Mouse (Mus musculus): ENCODE results near the gene Fam71f2. TPM values are rescaled to one million over a fixed set of nuclear protein-coding genes. Genes with fewer than 3 reads are reported as not detected.

Fam71f2 gene
- polyA plus RNA-seq, 1 experiment: not detected

GRCm38 (mm10) chr6:29313690-29314202 lies 34.4 kb downstream of the Fam71f2 start:
- 82% methylated on average over 14 of the region's 14 CpGs for WGBS
- no peak overlapping the region for H3K4me3 ChIP-seq (replicated peaks; ENCODE audit: control insufficient read depth, low read depth, low read length)
- TF ChIP-seq POLR2A (IDR thresholded peaks at IDR 0.05; ENCODE audit: borderline replicate concordance, control insufficient read depth, low read depth, low read length): no peak

GRCm38 (mm10) chr6:29317286-29317685 lies 37.9 kb downstream of the Fam71f2 start:
- 75% methylated on average over 2 of the region's 2 CpGs for WGBS
- Histone ChIP-seq H3K4me1 (ENCODE audit: control insufficient read depth, insufficient read depth, low read length) (no peaks in the 10 kb centered on the region; the same call in 1 of the 2 replicates), H3K4me3 (replicated peaks; ENCODE audit: control insufficient read depth, low read depth, low read length) (no peak overlapping the region), H3K27ac (ENCODE audit: control insufficient read depth, insufficient read depth, low read depth, low read length, poor library complexity) (no peak overlapping the region)
- TF ChIP-seq POLR2A (IDR thresholded peaks at IDR 0.05; ENCODE audit: borderline replicate concordance, control insufficient read depth, low read depth, low read length) (no peak), CTCF (IDR thresholded peaks at IDR 0.05; ENCODE audit: control insufficient read depth, insufficient read depth, low read length) (no peak)

More at GRCm38 (mm10) chr6:29313690-29314202, 34.4 kb downstream of the Fam71f2 start:
- H3K27ac ChIP-seq (ENCODE audit: control insufficient read depth, insufficient read depth, low read depth, low read length, poor library complexity): no peak overlapping the region
- no peaks in the 10 kb centered on the region for H3K4me1 ChIP-seq (ENCODE audit: control insufficient read depth, insufficient read depth, low read length)

- no peak overlapping the region for H3K4me3 ChIP-seq (replicated peaks; ENCODE audit: control insufficient read depth, low read depth, low read length)
- TF ChIP-seq POLR2A (IDR thresholded peaks at IDR 0.05; ENCODE audit: borderline replicate concordance, control insufficient read depth, low read depth, low read length) (no peak), CTCF (IDR thresholded peaks at IDR 0.05; ENCODE audit: control insufficient read depth, insufficient read depth, low read length) (no peak)
- 81% methylated on average over 3 of the region's 3 CpGs for WGBS
- H3K4me1 ChIP-seq (ENCODE audit: control insufficient read depth, insufficient read depth, low read length): no peaks in the 10 kb centered on the region; the same call in 1 of the 2 replicates
- H3K27ac ChIP-seq (ENCODE audit: control insufficient read depth, insufficient read depth, low read depth, low read length, poor library complexity): no peak overlapping the region
Observed at GRCm38 (mm10) chr6:29317941-29318340, 38.5 kb downstream of the Fam71f2 start.

GRCm38 (mm10) chr6:29318879-29319278 lies 39.5 kb downstream of the Fam71f2 start, which contains the start of gene Fam71f1:
TSS of gene Fam71f1 (plus strand) at chr6:29319140.
- 59% methylated on average over 5 of the region's 5 CpGs for whole genome bisulfite sequencing
- H3K27ac ChIP-seq (ENCODE audit: control insufficient read depth, insufficient read depth, low read depth, low read length, poor library complexity): no peak within 1 kb of the TSS
- no peak within 1 kb of the TSS for H3K4me3 ChIP-seq (replicated peaks; ENCODE audit: control insufficient read depth, low read depth, low read length)
- TF ChIP-seq CTCF (IDR thresholded peaks at IDR 0.05; ENCODE audit: control insufficient read depth, insufficient read depth, low read length) (no peak), POLR2A (IDR thresholded peaks at IDR 0.05; ENCODE audit: borderline replicate concordance, control insufficient read depth, low read depth, low read length) (no peak)
- H3K4me1 ChIP-seq (ENCODE audit: control insufficient read depth, insufficient read depth, low read length): no peaks in the 10 kb centered on the region; the same call in 1 of the 2 replicates

- Histone ChIP-seq H3K4me3 (replicated peaks; ENCODE audit: control insufficient read depth, low read depth, low read length) (no peak overlapping the region), H3K4me1 (ENCODE audit: control insufficient read depth, insufficient read depth, low read length) (no peaks in the 10 kb centered on the region; the same call in 1 of the 2 replicates), H3K27ac (ENCODE audit: control insufficient read depth, insufficient read depth, low read depth, low read length, poor library complexity) (no peak overlapping the region)
- no peak for TF ChIP-seq POLR2A (IDR thresholded peaks at IDR 0.05; ENCODE audit: borderline replicate concordance, control insufficient read depth, low read depth, low read length)
- no peak for TF ChIP-seq CTCF (IDR thresholded peaks at IDR 0.05; ENCODE audit: control insufficient read depth, insufficient read depth, low read length)
- WGBS: 73% methylated on average over 6 of the region's 6 CpGs
Observed at GRCm38 (mm10) chr6:29321586-29321985, 42.2 kb downstream of the Fam71f2 start.

- 86% methylated on average over 7 of the region's 7 CpGs for WGBS
- Histone ChIP-seq H3K4me3 (replicated peaks; ENCODE audit: control insufficient read depth, low read depth, low read length) (no peak overlapping the region), H3K4me1 (ENCODE audit: control insufficient read depth, insufficient read depth, low read length) (no peaks in the 10 kb centered on the region; the same call in 1 of the 2 replicates), H3K27ac (ENCODE audit: control insufficient read depth, insufficient read depth, low read depth, low read length, poor library complexity) (no peak overlapping the region)
- TF ChIP-seq POLR2A (IDR thresholded peaks at IDR 0.05; ENCODE audit: borderline replicate concordance, control insufficient read depth, low read depth, low read length) (no peak), CTCF (IDR thresholded peaks at IDR 0.05; ENCODE audit: control insufficient read depth, insufficient read depth, low read length) (no peak)
Observed at GRCm38 (mm10) chr6:29322147-29322546, 42.8 kb downstream of the Fam71f2 start.

GRCm38 (mm10) chr6:29322735-29323134 lies 43.3 kb downstream of the Fam71f2 start:
- H3K27ac ChIP-seq (ENCODE audit: control insufficient read depth, insufficient read depth, low read depth, low read length, poor library complexity): no peak overlapping the region
- no peak overlapping the region for H3K4me3 ChIP-seq (replicated peaks; ENCODE audit: control insufficient read depth, low read depth, low read length)
- H3K4me1 ChIP-seq (ENCODE audit: control insufficient read depth, insufficient read depth, low read length): no peaks in the 10 kb centered on the region; the same call in 1 of the 2 replicates
- WGBS: 41% methylated on average over 4 of the region's 4 CpGs
- TF ChIP-seq POLR2A (IDR thresholded peaks at IDR 0.05; ENCODE audit: borderline replicate concordance, control insufficient read depth, low read depth, low read length): no peak
- TF ChIP-seq CTCF (IDR thresholded peaks at IDR 0.05; ENCODE audit: control insufficient read depth, insufficient read depth, low read length): no peak

GRCm38 (mm10) chr6:29326961-29327360 lies 47.6 kb downstream of the Fam71f2 start:
- TF ChIP-seq POLR2A (IDR thresholded peaks at IDR 0.05; ENCODE audit: borderline replicate concordance, control insufficient read depth, low read depth, low read length) (no peak), CTCF (IDR thresholded peaks at IDR 0.05; ENCODE audit: control insufficient read depth, insufficient read depth, low read length) (no peak)
- H3K4me3 ChIP-seq (replicated peaks; ENCODE audit: control insufficient read depth, low read depth, low read length): no peak overlapping the region
- H3K27ac ChIP-seq (ENCODE audit: control insufficient read depth, insufficient read depth, low read depth, low read length, poor library complexity): no peak overlapping the region
- 44% methylated on average over 9 of the region's 9 CpGs for WGBS
- no peaks in the 10 kb centered on the region; the same call in 1 of the 2 replicates for H3K4me1 ChIP-seq (ENCODE audit: control insufficient read depth, insufficient read depth, low read length)

- Histone ChIP-seq H3K4me3 (replicated peaks; ENCODE audit: control insufficient read depth, low read depth, low read length) (no peak overlapping the region), H3K4me1 (ENCODE audit: control insufficient read depth, insufficient read depth, low read length) (no peaks in the 10 kb centered on the region), H3K27ac (ENCODE audit: control insufficient read depth, insufficient read depth, low read depth, low read length, poor library complexity) (no peak overlapping the region)
- WGBS: 31% methylated on average over 4 of the region's 4 CpGs
- TF ChIP-seq POLR2A (IDR thresholded peaks at IDR 0.05; ENCODE audit: borderline replicate concordance, control insufficient read depth, low read depth, low read length): no peak
- TF ChIP-seq CTCF (IDR thresholded peaks at IDR 0.05; ENCODE audit: control insufficient read depth, insufficient read depth, low read length): no peak
Observed at GRCm38 (mm10) chr6:29329514-29329913, 50.1 kb downstream of the Fam71f2 start.

Other genes with a start within 250 kb of the Fam71f2 start
- not detected in 2 replicates for gene Lep, start 219.4 kb upstream of the Fam71f2 start, polyA plus RNA-seq (2011; ENCODE audit: insufficient read depth, insufficient read length, low replicate concordance, missing spikeins)
- gene Rbm28, start 114.6 kb upstream of the Fam71f2 start, polyA plus RNA-seq (2011; ENCODE audit: insufficient read depth, insufficient read length, low replicate concordance, missing spikeins): 12.3 and 21.5 TPM in 2 replicates
- gene Prrt4, start 100.0 kb upstream of the Fam71f2 start, polyA plus RNA-seq (2011; ENCODE audit: insufficient read depth, insufficient read length, low replicate concordance, missing spikeins): not detected in 2 replicates
- 8.6 and 29.9 TPM in 2 replicates for gene Impdh1, start 63.2 kb upstream of the Fam71f2 start, polyA plus RNA-seq (2011; ENCODE audit: insufficient read depth, insufficient read length, low replicate concordance, missing spikeins)
- 2.7 and 12.5 TPM in 2 replicates for gene Hilpda, start 7.1 kb upstream of the Fam71f2 start, polyA plus RNA-seq (2011; ENCODE audit: insufficient read depth, insufficient read length, low replicate concordance, missing spikeins)
- not detected in 2 replicates for gene Fam71f1, start 39.5 kb downstream of the Fam71f2 start, polyA plus RNA-seq (2011; ENCODE audit: insufficient read depth, insufficient read length, low replicate concordance, missing spikeins)
- 18.1 and 57.8 TPM in 2 replicates for gene Calu, start 68.5 kb downstream of the Fam71f2 start, polyA plus RNA-seq (2011; ENCODE audit: insufficient read depth, insufficient read length, low replicate concordance, missing spikeins)
- gene Opn1sw, start 108.9 kb downstream of the Fam71f2 start, polyA plus RNA-seq (2011; ENCODE audit: insufficient read depth, insufficient read length, low replicate concordance, missing spikeins): not detected in 2 replicates
- 4.1 TPM in 1 of 2 replicates, not detected in the other for gene Ccdc136, start 116.7 kb downstream of the Fam71f2 start, polyA plus RNA-seq (2011; ENCODE audit: insufficient read depth, insufficient read length, low replicate concordance, missing spikeins)
- gene Flnc, start 153.7 kb downstream of the Fam71f2 start, polyA plus RNA-seq (2011; ENCODE audit: insufficient read depth, insufficient read length, low replicate concordance, missing spikeins): 0.40 TPM in 1 of 2 replicates, not detected in the other
- gene Atp6v1f, start 188.1 kb downstream of the Fam71f2 start, polyA plus RNA-seq (2011; ENCODE audit: insufficient read depth, insufficient read length, low replicate concordance, missing spikeins): 123 and 143 TPM in 2 replicates
- not detected in 2 replicates for gene Atp6v1fnb, start 191.8 kb downstream of the Fam71f2 start, polyA plus RNA-seq (2011; ENCODE audit: insufficient read depth, insufficient read length, low replicate concordance, missing spikeins)
- not detected in 2 replicates for gene Kcp, start 228.4 kb downstream of the Fam71f2 start, polyA plus RNA-seq (2011; ENCODE audit: insufficient read depth, insufficient read length, low replicate concordance, missing spikeins)
- 26.7 and 47.1 TPM in 2 replicates for gene Irf5, start 247.0 kb downstream of the Fam71f2 start, polyA plus RNA-seq (2011; ENCODE audit: insufficient read depth, insufficient read length, low replicate concordance, missing spikeins)

All from bone marrow, adult 2 months (tissue).